Mouse (Mus musculus): Measurements from ENCODE around the gene Castor1.

- TF ChIP-seq FLI1 (IDR thresholded peaks at IDR 0.05; ENCODE audit: low read length) (no peak), GATA1 (IDR thresholded peaks at IDR 0.05; ENCODE audit: borderline replicate concordance, low read length) (no peak)
Measured at GRCm38 (mm10) chr11:4215061-4215460, 3.0 kb upstream of the Castor1 start.

Data from megakaryocyte, embryonic 14.5 days (primary cell).